Comparison of ENCODE assay signal across 11 mouse cellular contexts in genomic region chr5:118483001-118483400, GRCm38 (mm10).
DNase-seq lines count a peak whose midpoint lies in the region; ATAC-seq and TF ChIP-seq lines count a peak whose summit lies in the region.
"Had no signal": no experiment of that assay in that cellular context is flagged by ENCODE, and none has a peak within 500 bp of the region (broad histone marks: within the 10 kb centered on the region; RNA-seq: fewer than 3 reads in every experiment).

No protein-coding gene starts in this region.

- peak; percentile 62 for TF ChIP-seq EP300 in heart, postnatal 0 days (IDR thresholded peaks at IDR 0.05; ENCODE audit: low read depth)

- no peaks in the 10 kb centered on the region for H3K9me3 ChIP-seq in intestine, embryonic 15.5 days
- H3K9me3 ChIP-seq in intestine, postnatal 0 days (ENCODE audit: control insufficient read depth) = no peaks in the 10 kb centered on the region
- H3K9me3 ChIP-seq in G1E (replicated peaks) = no peaks in the 10 kb centered on the region
- H3K9me3 ChIP-seq in heart, postnatal 0 days (replicated peaks; ENCODE audit: control insufficient read depth, low read length) = no peaks in the 10 kb centered on the region
- H3K9me3 ChIP-seq in liver, embryonic 12.5 days (replicated peaks) = no peaks in the 10 kb centered on the region
- H3K9me3 ChIP-seq in forebrain, postnatal 0 days (ENCODE audit: low read length) = no peaks in the 10 kb centered on the region
- H3K9me3 ChIP-seq: forebrain, embryonic 13.5 days had no signal

- peaks cover 4% of the 10 kb centered on the region; the same call in 1 of the 2 replicates for H3K4me1 ChIP-seq in intestine, embryonic 15.5 days (replicated peaks)
- H3K4me1 ChIP-seq in intestine, postnatal 0 days (replicated peaks; ENCODE audit: control insufficient read depth, insufficient read depth, low read length) = peaks cover 9% of the 10 kb centered on the region
- peaks cover 92% of the 10 kb centered on the region for H3K4me1 ChIP-seq in G1E (ENCODE audit: insufficient read depth, low read depth, low read length)
- H3K4me1 ChIP-seq in heart, postnatal 0 days (ENCODE audit: control insufficient read depth, insufficient read depth) = 0 out of 2 replicates have a peak, but pooled peaks cover 8% of the 10 kb centered on the region
- peaks cover 99% of the 10 kb centered on the region for H3K4me1 ChIP-seq in liver, embryonic 12.5 days
- no peaks in the 10 kb centered on the region for H3K4me1 ChIP-seq in forebrain, postnatal 0 days (ENCODE audit: insufficient read depth)

- no peak overlapping the region for H3K4me3 ChIP-seq in intestine, embryonic 15.5 days (replicated peaks)
- no peak overlapping the region for H3K4me3 ChIP-seq in intestine, postnatal 0 days (ENCODE audit: low read depth, low read length)
- peak overlapping the region; percentile 53; the same call in 1 of the 2 replicates for H3K4me3 ChIP-seq in G1E (ENCODE audit: low read depth, low read length)
- H3K4me3 ChIP-seq in heart, postnatal 0 days (ENCODE audit: low read depth, low read length) = no peak overlapping the region
- peak overlapping the region; percentile 39 for H3K4me3 ChIP-seq in liver, embryonic 12.5 days
- no peak overlapping the region for H3K4me3 ChIP-seq in forebrain, postnatal 0 days (ENCODE audit: low read depth, low read length)
- H3K4me3 ChIP-seq: forebrain, embryonic 13.5 days had no signal

- no peaks in the 10 kb centered on the region for H3K27me3 ChIP-seq in intestine, embryonic 15.5 days (replicated peaks)
- H3K27me3 ChIP-seq in intestine, postnatal 0 days (replicated peaks; ENCODE audit: control insufficient read depth, insufficient read depth, low read length) = peaks cover 3% of the 10 kb centered on the region; the same call in 1 of the 2 replicates
- H3K27me3 ChIP-seq in G1E (ENCODE audit: insufficient read depth, low read length) = no peaks in the 10 kb centered on the region
- no peaks in the 10 kb centered on the region for H3K27me3 ChIP-seq in heart, postnatal 0 days (ENCODE audit: control insufficient read depth, insufficient read depth, low read length)
- H3K27me3 ChIP-seq in liver, embryonic 12.5 days (replicated peaks) = no peaks in the 10 kb centered on the region
- H3K27me3 ChIP-seq in forebrain, postnatal 0 days (ENCODE audit: insufficient read depth, low read length) = no peaks in the 10 kb centered on the region
- H3K27me3 ChIP-seq: forebrain, embryonic 13.5 days had no signal

- no peak for DNase-seq in G1E (ENCODE audit: low spot score)
- DNase-seq in heart, postnatal 0 days (ENCODE audit: low spot score) = peak; percentile 33
- DNase-seq in c-Kit-positive CD71-positive TER-119-positive erythroid progenitor cells, embryonic 14.5 days (ENCODE audit: low spot score) = no peak
- no peak for DNase-seq in forebrain, postnatal 0 days
- DNase-seq in cerebellum, postnatal 36 days = no peak
- DNase-seq: retina, postnatal 1 day had no signal

- peak overlapping the region; percentile 23; the same call in 1 of the 2 replicates for H3K4me2 ChIP-seq in intestine, embryonic 15.5 days (replicated peaks)
- H3K4me2 ChIP-seq in intestine, postnatal 0 days (replicated peaks; ENCODE audit: low read depth) = no peak overlapping the region
- peak overlapping the region; percentile 33; the same call in 1 of the 2 replicates for H3K4me2 ChIP-seq in heart, postnatal 0 days (ENCODE audit: low read depth, low read length)
- peak overlapping the region; percentile 75 for H3K4me2 ChIP-seq in liver, embryonic 12.5 days
- H3K4me2 ChIP-seq in forebrain, postnatal 0 days (ENCODE audit: low read depth) = no peak overlapping the region
- H3K4me2 ChIP-seq: forebrain, embryonic 13.5 days; midbrain, embryonic 11.5 days had no signal

- ATAC-seq in intestine, embryonic 15.5 days = no peak
- no peak for ATAC-seq in intestine, postnatal 0 days
- ATAC-seq in G1E (ENCODE audit: extremely low read depth, insufficient number of reproducible peaks, low FRiP score, poor library complexity, severe bottlenecking) = no peak
- peak; percentile 10; the same call in 1 of the 2 replicates for ATAC-seq in heart, postnatal 0 days (ENCODE audit: insufficient read depth, low read depth)
- no peak for ATAC-seq in liver, embryonic 12.5 days
- ATAC-seq in forebrain, postnatal 0 days = no peak
- ATAC-seq: forebrain, embryonic 13.5 days had no signal

- 12% methylated on average over 7 of the region's 7 CpGs for WGBS in intestine, embryonic 15.5 days
- 20% methylated on average over 7 of the region's 7 CpGs for WGBS in intestine, postnatal 0 days
- 20% methylated on average over 7 of the region's 7 CpGs for WGBS in heart, postnatal 0 days
- WGBS in liver, embryonic 12.5 days (ENCODE audit: insufficient replicate concordance) = 4% methylated on average over 7 of the region's 7 CpGs
- WGBS in forebrain, postnatal 0 days = 22% methylated on average over 7 of the region's 7 CpGs

- no peaks in the 10 kb centered on the region for H3K36me3 ChIP-seq in intestine, embryonic 15.5 days
- no peaks in the 10 kb centered on the region for H3K36me3 ChIP-seq in intestine, postnatal 0 days (ENCODE audit: control insufficient read depth, insufficient read depth)
- no peaks in the 10 kb centered on the region for H3K36me3 ChIP-seq in G1E (replicated peaks)
- H3K36me3 ChIP-seq in heart, postnatal 0 days (replicated peaks; ENCODE audit: control insufficient read depth, insufficient read depth, low read length) = no peaks in the 10 kb centered on the region
- no peaks in the 10 kb centered on the region for H3K36me3 ChIP-seq in liver, embryonic 12.5 days
- no peaks in the 10 kb centered on the region for H3K36me3 ChIP-seq in forebrain, postnatal 0 days (ENCODE audit: insufficient read depth)

- no peak for TF ChIP-seq CTCF in intestine, postnatal 0 days (IDR thresholded peaks at IDR 0.05; ENCODE audit: low read depth)
- TF ChIP-seq CTCF in G1E (IDR thresholded peaks at IDR 0.05; ENCODE audit: low read depth, low read length) = no peak
- no peak for TF ChIP-seq CTCF in heart, postnatal 0 days (IDR thresholded peaks at IDR 0.05; ENCODE audit: low read depth)
- no peak for TF ChIP-seq CTCF in forebrain, postnatal 0 days (IDR thresholded peaks at IDR 0.05; ENCODE audit: low read depth)

- no peak overlapping the region for H3K9ac ChIP-seq in intestine, embryonic 15.5 days
- no peak overlapping the region for H3K9ac ChIP-seq in intestine, postnatal 0 days (ENCODE audit: low read depth, low read length)
- no peak overlapping the region for H3K9ac ChIP-seq in heart, postnatal 0 days (replicated peaks; ENCODE audit: low read depth, low read length)
- H3K9ac ChIP-seq in liver, embryonic 12.5 days = peak overlapping the region; percentile 74
- no peak overlapping the region for H3K9ac ChIP-seq in forebrain, postnatal 0 days
- H3K9ac ChIP-seq: forebrain, embryonic 13.5 days had no signal

- no peak overlapping the region for H3K27ac ChIP-seq in intestine, embryonic 15.5 days
- H3K27ac ChIP-seq in intestine, postnatal 0 days (ENCODE audit: low read depth, low read length) = no peak overlapping the region
- peak overlapping the region; percentile 19; the same call in 1 of the 2 replicates for H3K27ac ChIP-seq in heart, postnatal 0 days (ENCODE audit: low read depth)
- H3K27ac ChIP-seq in liver, embryonic 12.5 days = peak overlapping the region; percentile 98
- H3K27ac ChIP-seq in forebrain, postnatal 0 days (ENCODE audit: low read depth, low read length) = no peak overlapping the region
- H3K27ac ChIP-seq: forebrain, embryonic 13.5 days had no signal

Comparison
In these comparisons a context has a peak if more than half of its experiments do, and no peak if none do; other contexts are left out.
1. H3K4me2 ChIP-seq: peak in intestine, embryonic 15.5 days (single experiment), heart, postnatal 0 days (single experiment) and liver, embryonic 12.5 days (single experiment); none in intestine, postnatal 0 days (single experiment) and forebrain, postnatal 0 days (single experiment).
2. H3K27ac ChIP-seq: peak in heart, postnatal 0 days (single experiment) and liver, embryonic 12.5 days (single experiment); none in intestine, embryonic 15.5 days (single experiment), intestine, postnatal 0 days (single experiment) and forebrain, postnatal 0 days (single experiment).
3. H3K4me3 ChIP-seq: peak in G1E (single experiment) and liver, embryonic 12.5 days (single experiment); none in intestine, embryonic 15.5 days (single experiment), intestine, postnatal 0 days (single experiment), heart, postnatal 0 days (single experiment) and forebrain, postnatal 0 days (single experiment).